Mouse (Mus musculus) kidney, postnatal 36 days (tissue): ENCODE measurements at regions not wholly inside any gene's neighbourhood (a gene's known extent, or its start where the extent isn't known, plus 50 kb on each side); places are given as distances from the start of the nearest gene placed in this dataset.

Experiments
- DNase-seq, 2 experiments: peaks; one replicate each; pipeline ENCODE4 v3.0.0; 2021 to 2022; ENCODE audit warnings: mixed read lengths in 2 of 2

DNA sequence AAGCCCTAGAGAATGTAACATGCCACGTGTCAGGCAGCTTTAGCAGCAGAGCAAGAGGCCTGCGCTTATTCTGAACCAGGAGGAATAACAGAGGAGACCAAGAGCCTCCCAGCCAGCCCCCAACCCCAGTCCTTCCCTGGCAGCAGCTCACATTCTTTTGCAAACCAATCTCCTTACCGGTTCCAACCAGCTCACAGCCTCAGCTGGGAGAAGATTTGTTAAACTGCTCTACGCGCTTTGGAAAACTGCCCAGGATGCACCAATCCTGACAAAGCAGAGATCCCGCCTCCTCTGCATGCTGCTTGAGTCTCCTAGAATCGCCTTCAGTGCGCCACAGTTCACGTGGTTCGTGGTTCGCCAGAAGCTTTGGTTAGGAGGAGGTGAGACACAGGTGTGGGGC is 51.8 kb downstream of the Gm9376 start:
- DNase-seq = no peak

GRCm38 (mm10) chr14:118320101-118320500 is 53.3 kb downstream of the Gm9376 start:
- no peak for DNase-seq

DNA sequence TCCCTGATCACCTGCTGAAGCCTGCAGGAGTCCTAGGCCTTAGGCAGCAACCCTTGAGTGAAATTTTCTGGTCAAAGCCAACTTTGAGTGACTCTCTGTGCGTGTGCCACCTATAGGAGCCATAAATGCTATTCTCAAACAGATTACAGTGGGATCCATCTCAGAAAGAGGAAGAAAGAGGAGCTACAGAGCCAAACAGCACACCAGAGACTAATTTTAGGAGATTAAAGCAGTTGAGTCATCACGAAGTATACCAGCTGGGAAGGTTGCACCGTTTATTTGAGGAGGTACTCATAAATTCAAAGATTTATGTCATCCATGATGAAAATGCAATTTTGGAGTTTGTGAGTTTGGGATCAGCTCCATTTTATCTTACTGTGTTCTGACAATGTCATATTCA is 54.3 kb downstream of the Gm9376 start:
- DNase-seq = no peak

DNA sequence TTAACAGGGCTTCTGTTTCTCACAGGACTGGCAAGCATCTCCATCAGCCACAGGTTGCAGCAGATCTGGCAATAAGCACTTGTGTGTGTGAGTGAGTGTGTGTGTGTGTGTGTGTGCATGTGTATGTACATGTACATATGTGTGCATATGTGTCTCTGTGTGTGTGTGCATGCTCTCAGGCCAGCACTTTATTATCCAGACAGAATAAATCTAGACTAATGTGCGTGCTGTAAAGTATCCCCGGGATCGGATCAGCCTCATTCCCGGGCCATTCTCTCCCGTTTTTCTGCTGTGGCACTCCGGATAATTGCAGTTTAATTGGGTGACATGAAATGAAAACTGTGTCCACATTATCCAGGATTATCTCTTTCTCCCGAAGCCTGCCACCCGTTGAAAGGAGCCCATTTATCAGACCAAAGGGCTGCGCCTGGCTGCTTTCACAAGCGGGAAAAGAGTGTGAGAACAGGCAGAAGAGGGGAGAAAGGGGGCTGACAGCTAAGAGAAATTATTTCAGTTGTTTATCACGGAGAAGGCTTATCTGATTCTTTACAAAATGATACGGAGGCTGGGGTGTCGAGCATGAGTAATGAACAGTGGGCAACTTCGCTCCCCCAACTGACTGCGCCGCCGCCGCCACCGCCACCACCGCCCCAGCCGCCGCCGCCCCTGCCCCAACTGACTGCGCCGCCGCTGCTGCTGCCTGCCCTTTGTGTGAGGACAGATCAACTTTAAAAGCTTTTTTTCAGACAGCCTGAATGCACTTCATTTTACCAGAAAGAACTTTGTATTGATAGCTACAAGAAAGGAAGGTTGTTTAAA is 55.5 kb downstream of the Gm9376 start:
- DNase-seq = no peak

DNA sequence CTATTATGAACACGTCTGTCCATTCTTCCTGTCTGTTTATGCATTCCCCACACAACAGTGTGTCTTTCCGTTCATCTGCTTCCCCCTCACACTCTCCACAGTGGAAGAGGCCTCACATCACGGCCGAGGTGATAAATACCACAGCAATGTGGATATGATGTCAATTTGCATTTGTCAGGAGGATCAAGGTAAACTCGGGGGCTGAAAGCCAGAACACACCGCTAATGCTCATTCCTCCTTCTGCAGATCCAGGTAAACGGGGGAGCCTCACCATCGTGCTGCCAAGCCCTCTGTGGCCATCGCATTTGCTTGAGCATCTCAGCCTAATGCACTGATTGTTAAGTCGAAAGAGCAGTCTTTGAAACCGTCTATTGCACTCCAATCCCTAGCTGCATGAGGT is 56.1 kb downstream of the Gm9376 start:
- no peak for DNase-seq

GRCm38 (mm10) chr14:118338071-118338470 is 71.3 kb downstream of the Gm9376 start:
- DNase-seq = no peak

- DNase-seq = no peak
Observed at GRCm38 (mm10) chr14:118362931-118363330, 96.2 kb downstream of the Gm9376 start.

DNA sequence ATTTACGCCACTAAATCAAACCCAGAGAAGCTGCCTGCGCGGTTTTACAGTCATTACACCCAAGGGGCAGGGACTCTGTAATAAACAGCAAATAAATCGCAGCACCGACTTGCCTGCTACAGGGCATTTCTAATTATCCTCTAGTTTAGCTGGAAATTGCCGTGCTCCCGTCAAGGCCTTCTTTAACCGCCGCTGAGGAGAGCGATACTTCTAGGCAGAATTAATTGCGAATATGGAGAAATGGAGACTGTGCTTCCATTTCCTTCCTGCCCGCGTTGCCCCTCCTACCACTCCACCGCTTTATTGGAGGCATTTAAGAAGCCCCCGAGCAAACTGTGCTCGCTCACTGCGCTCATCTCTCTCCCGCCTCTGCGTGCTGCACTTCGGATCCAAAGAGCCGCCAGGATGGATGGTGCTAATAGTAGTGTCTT is 96.6 kb downstream of the Gm9376 start:
- no peak for DNase-seq

- DNase-seq = no peak
Observed at GRCm38 (mm10) chr14:118366522-118366921, 99.8 kb downstream of the Gm9376 start.

DNA sequence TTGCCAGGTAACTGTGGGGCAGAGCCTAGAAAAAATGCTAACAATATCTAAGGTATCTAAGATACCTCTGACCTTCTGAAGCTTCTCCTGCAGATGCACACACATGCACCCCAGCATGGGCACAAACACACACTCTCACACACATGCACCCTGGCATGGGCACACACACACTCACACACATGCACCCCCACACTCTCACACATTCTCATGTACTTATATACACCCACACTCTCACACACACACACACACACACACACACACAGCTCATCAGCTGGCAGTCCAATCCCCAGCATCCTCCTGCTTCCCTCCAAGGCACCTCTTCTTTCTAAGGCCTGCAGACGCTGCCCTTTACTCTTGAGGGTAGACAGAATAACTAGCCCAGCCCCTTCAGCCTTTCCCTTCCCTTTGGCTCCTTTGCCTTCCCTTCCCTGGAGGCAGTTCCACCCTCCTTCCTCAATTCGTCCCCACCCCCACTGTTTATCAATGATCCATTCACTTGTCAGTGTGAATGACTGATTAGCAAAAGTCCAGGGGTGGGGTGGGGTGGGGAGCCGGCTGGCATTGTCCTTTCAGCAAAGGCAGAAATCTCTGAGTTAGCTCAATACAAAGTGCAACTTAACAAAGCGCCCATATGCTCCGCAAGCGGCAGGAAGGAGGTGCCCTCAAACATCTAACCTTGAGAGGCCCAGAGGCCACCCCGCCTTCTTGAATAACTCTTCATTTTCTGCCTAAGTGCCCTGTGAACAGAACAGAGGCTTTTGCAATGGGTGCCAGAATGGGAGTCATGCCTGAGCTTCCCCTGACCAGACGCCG is 102.1 kb downstream of the Gm9376 start:
- peak; percentile 39 to 53 for DNase-seq

DNA sequence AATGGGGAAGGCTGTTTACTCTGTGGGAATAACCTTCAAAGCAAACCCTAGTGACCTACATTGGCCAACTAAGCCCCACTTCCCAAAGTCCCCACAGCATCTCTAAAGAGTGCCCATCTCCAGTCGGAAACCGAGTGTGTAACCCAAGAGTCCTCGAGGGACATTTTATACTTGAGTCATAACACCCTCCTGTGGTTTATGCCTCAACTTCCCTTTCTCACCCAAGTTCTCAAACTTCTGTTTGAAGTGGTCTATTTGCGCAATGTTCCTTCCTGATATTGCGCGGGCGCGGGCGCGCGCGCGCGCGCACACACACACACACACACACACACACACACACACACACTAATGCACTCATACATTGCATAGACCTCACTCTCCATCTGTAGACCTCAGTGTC is 104.6 kb downstream of the Gm9376 start:
- DNase-seq = no peak

GRCm38 (mm10) chr14:118374819-118375520 is 108.2 kb downstream of the Gm9376 start:
- no peak for DNase-seq

- no peak for DNase-seq
Observed at GRCm38 (mm10) chr14:118375641-118376040, 108.9 kb downstream of the Gm9376 start.

DNA sequence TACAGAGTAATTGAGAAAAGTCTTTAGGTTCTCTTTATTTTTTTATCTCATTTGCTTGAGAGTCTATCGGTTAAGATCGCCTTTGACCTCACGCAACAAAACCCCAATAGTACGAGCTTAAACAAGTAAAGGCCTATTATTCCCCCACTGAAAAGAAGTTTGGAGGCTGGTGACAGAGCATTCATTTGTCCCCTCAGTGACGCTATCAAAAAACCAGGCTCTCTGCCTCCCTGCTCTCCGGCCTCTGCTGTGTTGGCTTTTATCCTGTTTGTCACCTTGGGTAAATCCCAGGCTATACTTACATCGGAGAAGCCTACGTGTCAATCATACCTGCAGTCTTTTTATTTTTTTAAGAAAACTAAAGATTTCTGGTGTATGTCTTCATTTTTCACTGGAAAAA is 112.9 kb downstream of the Gm9376 start:
- no peak for DNase-seq

GRCm38 (mm10) chr14:118385529-118385932 is 118.8 kb downstream of the Gm9376 start:
- DNase-seq = peak; percentile 2 to 7

- DNase-seq = no peak
Observed at GRCm38 (mm10) chr14:118388061-118388460, 121.3 kb downstream of the Gm9376 start.

GRCm38 (mm10) chr14:118390790-118391189 is 124.0 kb downstream of the Gm9376 start:
- DNase-seq = peak; percentile 74 to 79

DNA sequence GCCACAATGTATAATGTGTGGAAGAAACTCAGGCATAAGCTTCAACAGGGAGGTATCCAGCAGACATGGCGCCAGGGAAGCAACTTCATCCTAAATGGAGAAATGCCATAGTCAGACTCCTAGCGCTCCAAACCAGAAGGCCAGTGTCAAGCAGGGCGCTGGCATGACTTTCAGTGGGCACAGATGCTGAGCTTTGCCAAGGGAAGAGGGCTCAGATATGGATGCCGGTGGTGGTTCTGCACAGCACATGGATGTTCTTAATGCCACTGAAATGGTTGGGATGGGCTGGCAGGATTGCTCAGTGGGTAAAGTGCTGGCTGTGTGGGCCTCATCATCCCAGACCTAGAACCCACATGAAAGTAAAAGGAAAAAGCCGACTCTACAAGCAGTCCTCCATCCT is 124.8 kb downstream of the Gm9376 start:
- no peak for DNase-seq

DNA sequence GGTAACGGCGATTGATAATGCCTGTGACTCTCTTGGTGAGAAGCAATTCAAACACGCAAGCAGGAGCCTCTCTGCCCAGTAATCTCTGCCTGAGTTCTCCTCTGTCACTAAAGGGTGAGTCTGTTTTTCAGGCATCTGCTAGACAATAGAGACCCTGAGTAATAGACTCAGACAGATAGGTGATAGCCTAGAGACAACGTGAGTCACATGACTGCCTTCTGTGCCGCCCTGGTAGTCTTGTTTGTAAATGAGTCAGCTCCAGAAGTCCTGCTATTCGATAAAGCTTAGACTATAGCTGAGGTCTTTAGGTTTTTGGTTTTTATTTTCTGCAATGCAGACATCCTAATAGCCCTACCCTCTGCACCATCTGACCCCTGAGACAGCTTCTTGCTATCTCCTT is 126.9 kb downstream of the Gm9376 start:
- no peak for DNase-seq

DNA sequence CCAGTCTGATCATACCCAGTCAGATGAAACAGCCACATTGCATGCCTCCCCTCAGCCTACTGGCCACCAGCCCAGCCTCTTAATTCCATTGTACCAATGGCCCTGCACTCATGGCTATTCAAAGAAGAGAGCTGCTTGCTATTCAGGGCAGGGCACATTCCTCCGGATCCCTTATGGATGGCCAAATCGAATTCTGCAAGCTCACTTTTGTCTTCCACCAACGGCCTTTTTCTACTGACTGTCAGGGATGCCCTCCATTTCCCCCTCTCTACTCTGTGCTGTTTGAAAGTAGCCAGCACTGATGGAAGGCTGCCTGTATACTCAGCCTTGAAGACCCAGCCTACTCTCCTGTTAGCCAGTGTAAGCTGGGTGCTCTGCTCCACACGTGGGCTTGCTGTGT is 147.5 kb downstream of the Gm9376 start:
- no peak for DNase-seq

DNA sequence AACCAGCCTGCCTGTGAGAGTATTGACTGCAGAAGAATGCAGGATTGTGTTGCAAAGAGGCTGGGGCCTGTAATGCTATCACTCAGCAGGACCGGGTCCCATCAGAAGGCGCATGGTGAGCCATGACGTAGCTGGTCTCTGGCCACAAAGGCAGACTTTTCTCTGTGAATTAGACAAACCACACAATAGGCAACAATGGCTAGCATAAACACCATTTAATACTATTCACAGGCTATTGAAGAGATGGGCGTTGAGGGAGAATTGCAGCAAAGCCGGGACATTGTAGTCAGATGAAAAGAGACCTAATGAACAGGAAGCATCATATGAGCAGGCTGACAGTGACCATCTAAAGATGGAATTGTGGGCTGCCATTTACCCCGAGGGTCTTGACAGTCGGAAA is 149.4 kb downstream of the Gm9376 start:
- DNase-seq = no peak

GRCm38 (mm10) chr14:118419442-118420193 is 152.9 kb downstream of the Gm9376 start:
- no peak for DNase-seq
